Mouse (Mus musculus) hindbrain, embryonic 16.5 days (tissue): Measurements from ENCODE around the gene Rasa2. TPM values are rescaled to one million over a fixed set of nuclear protein-coding genes. Genes with fewer than 3 reads are reported as not detected.
A peak's percentile ranks its signal among the peaks of the same experiment; 100 is the strongest.

ENCODE experiments used
- ATAC-seq: fragments of 200-750 bp; cut with Nextera tagmentation; 2 replicates; pipeline ENCODE4 v1.8.0; 2017; ENCODE audit warnings: moderate TSS enrichment, moderate library complexity
- H3K27ac ChIP-seq: fragments of 300-500 bp; sonication (generic); 2 replicates; pipeline ENCODE4 v1.5.1; 2014; ENCODE audit warnings: low read depth, mild to moderate bottlenecking, control low read depth, low read length, moderate library complexity
- H3K27me3 ChIP-seq: fragments of 300-500 bp; sonication (generic); replicated peaks from 2 replicates; pipeline ENCODE4 v1.6.1; 2014; ENCODE audit warnings: low read length; ENCODE audit not compliant: control insufficient read depth, insufficient read depth
- H3K36me3 ChIP-seq: fragments of 300-500 bp; sonication (generic); 2 replicates; pipeline ENCODE4 v1.6.1; 2014; ENCODE audit warnings: mild to moderate bottlenecking, low read length, moderate library complexity, mixed read lengths; ENCODE audit not compliant: control insufficient read depth, insufficient read depth
- H3K4me1 ChIP-seq: fragments of 300-500 bp; sonication (generic); 2 replicates; pipeline ENCODE4 v1.6.1; 2014; ENCODE audit warnings: low read depth, low read length; ENCODE audit not compliant: control insufficient read depth, insufficient read depth
- H3K4me2 ChIP-seq: fragments of 300-500 bp; sonication (generic); 2 replicates; pipeline ENCODE4 v1.6.1; 2014; ENCODE audit warnings: mild to moderate bottlenecking, low read length, control low read depth, moderate library complexity
- H3K4me3 ChIP-seq: fragments of 300-500 bp; sonication (generic); 2 replicates; pipeline ENCODE4 v1.5.1; 2014; ENCODE audit warnings: mild to moderate bottlenecking, low read length, control low read depth, moderate library complexity
- H3K9ac ChIP-seq: fragments of 300-500 bp; sonication (generic); 2 replicates; pipeline ENCODE4 v1.6.1; 2014; ENCODE audit warnings: low read depth, mild to moderate bottlenecking, control low read depth, low read length, moderate library complexity
- H3K9me3 ChIP-seq: fragments of 300-500 bp; sonication (generic); 2 replicates; pipeline ENCODE4 v1.6.1; 2014; ENCODE audit warnings: mild to moderate bottlenecking, low read length, moderate library complexity; ENCODE audit not compliant: control insufficient read depth
- WGBS: fragments of 180-500 bp; shearing (Covaris S2); extraction: QIAGEN DNeasy Blood & Tissue Kit; methylation state at CpG from one replicate; pipeline ENCODE4 v1.1.7; 2014; 5-methylcytosine and 5-hydroxymethylcytosine counted together
- polyA plus RNA-seq: library from polyadenylated mRNA; unstranded; fragments of >200 nt; fragmentation: Nextera tagmentation; extraction: Ambion mirVana; gene quantifications from 2 replicates; pipeline ENCODE4 v1.2.1, GENCODE M21; 2015

The Rasa2 gene
- polyA plus RNA-seq, 1 experiment from 2014 or later = 17.8 TPM

- Histone ChIP-seq H3K9me3 (no peaks in the 10 kb centered on the region), H3K9ac (no peak overlapping the region), H3K36me3 (no peaks in the 10 kb centered on the region), H3K4me1 (peaks cover 6% of the 10 kb centered on the region), H3K27me3 (no peaks in the 10 kb centered on the region), H3K27ac (no peak overlapping the region), H3K4me2 (no peak overlapping the region), H3K4me3 (no peak overlapping the region)
- WGBS = 88% methylated on average over 2 of the region's 2 CpGs
- ATAC-seq = no peak
Observed at GRCm38 (mm10) chr9:96633771-96634170, 2.4 kb upstream of the Rasa2 start.

GRCm38 (mm10) chr9:96632756-96633155 lies 1.3 kb upstream of the Rasa2 start:
- Histone ChIP-seq H3K27ac (no peak overlapping the region), H3K9me3 (no peaks in the 10 kb centered on the region), H3K4me2 (no peak overlapping the region), H3K27me3 (no peaks in the 10 kb centered on the region), H3K9ac (no peak overlapping the region), H3K4me3 (no peak overlapping the region), H3K4me1 (peaks cover 6% of the 10 kb centered on the region), H3K36me3 (no peaks in the 10 kb centered on the region)
- ATAC-seq = no peak
- 53% methylated on average over 7 of the region's 7 CpGs for WGBS

GRCm38 (mm10) chr9:96632073-96632690 lies 765 bp upstream of the Rasa2 start:
- Histone ChIP-seq H3K4me1 (peaks cover 8% of the 10 kb centered on the region), H3K9me3 (no peaks in the 10 kb centered on the region), H3K36me3 (no peaks in the 10 kb centered on the region), H3K27me3 (no peaks in the 10 kb centered on the region), H3K4me3 (no peak overlapping the region), H3K4me2 (peak overlapping the region; percentile 73), H3K9ac (no peak overlapping the region), H3K27ac (no peak overlapping the region)
- no peak for ATAC-seq
- 69% methylated on average over 6 of the region's 6 CpGs for WGBS

- H3K4me2 ChIP-seq = peak overlapping the region; percentile 73
- no peaks in the 10 kb centered on the region for H3K36me3 ChIP-seq
- H3K9ac ChIP-seq = peak overlapping the region; percentile 99
- peak overlapping the region; percentile 94 for H3K27ac ChIP-seq
- peak overlapping the region; percentile 95 for H3K4me3 ChIP-seq
- 2% methylated on average over 41 of the region's 105 CpGs for WGBS
- peak; percentile 81 for ATAC-seq
- H3K4me1 ChIP-seq = peaks cover 8% of the 10 kb centered on the region
- no peaks in the 10 kb centered on the region for H3K9me3 ChIP-seq
- H3K27me3 ChIP-seq = no peaks in the 10 kb centered on the region
Observed at GRCm38 (mm10) chr9:96630571-96631388, 637 bp downstream of the Rasa2 start.

GRCm38 (mm10) chr9:96629151-96629550 lies 2.3 kb downstream of the Rasa2 start:
- Histone ChIP-seq H3K36me3 (no peaks in the 10 kb centered on the region), H3K4me3 (no peak overlapping the region), H3K9me3 (no peaks in the 10 kb centered on the region), H3K4me2 (no peak overlapping the region), H3K9ac (no peak overlapping the region), H3K27me3 (no peaks in the 10 kb centered on the region), H3K27ac (no peak overlapping the region), H3K4me1 (peaks cover 8% of the 10 kb centered on the region)
- 71% methylated on average over 4 of the region's 4 CpGs for WGBS
- ATAC-seq = no peak

- H3K9ac ChIP-seq = no peak overlapping the region
- peaks cover 8% of the 10 kb centered on the region for H3K4me1 ChIP-seq
- H3K9me3 ChIP-seq = no peaks in the 10 kb centered on the region
- no peak overlapping the region for H3K4me3 ChIP-seq
- no peaks in the 10 kb centered on the region for H3K36me3 ChIP-seq
- 55% methylated on average over 5 of the region's 5 CpGs for WGBS
- ATAC-seq = no peak
- H3K27ac ChIP-seq = no peak overlapping the region
- H3K4me2 ChIP-seq = no peak overlapping the region
- H3K27me3 ChIP-seq = no peaks in the 10 kb centered on the region
Observed at GRCm38 (mm10) chr9:96627557-96628085, 3.8 kb downstream of the Rasa2 start.

- Histone ChIP-seq H3K9me3 (no peaks in the 10 kb centered on the region), H3K4me2 (no peak overlapping the region), H3K4me1 (peaks cover 8% of the 10 kb centered on the region), H3K27ac (no peak overlapping the region), H3K36me3 (no peaks in the 10 kb centered on the region), H3K4me3 (no peak overlapping the region), H3K27me3 (no peaks in the 10 kb centered on the region), H3K9ac (no peak overlapping the region)
- WGBS = 77% methylated on average over 1 of the region's 1 CpGs
- ATAC-seq = no peak
Observed at GRCm38 (mm10) chr9:96627042-96627441, 4.4 kb downstream of the Rasa2 start.

- Histone ChIP-seq H3K9me3 (no peaks in the 10 kb centered on the region), H3K4me1 (no peaks in the 10 kb centered on the region), H3K27me3 (no peaks in the 10 kb centered on the region), H3K4me2 (no peak overlapping the region), H3K27ac (no peak overlapping the region), H3K36me3 (no peaks in the 10 kb centered on the region), H3K4me3 (no peak overlapping the region), H3K9ac (no peak overlapping the region)
- no peak for ATAC-seq
- 86% methylated on average over 4 of the region's 4 CpGs for WGBS
Observed at GRCm38 (mm10) chr9:96618448-96619176, 12.8 kb downstream of the Rasa2 start.

- H3K27ac ChIP-seq = no peak overlapping the region
- H3K36me3 ChIP-seq = peaks cover 9% of the 10 kb centered on the region
- H3K4me2 ChIP-seq = no peak overlapping the region
- H3K9ac ChIP-seq = no peak overlapping the region
- H3K27me3 ChIP-seq = no peaks in the 10 kb centered on the region
- WGBS = 89% methylated on average over 3 of the region's 3 CpGs
- no peak overlapping the region for H3K4me3 ChIP-seq
- H3K4me1 ChIP-seq = no peaks in the 10 kb centered on the region
- no peak for ATAC-seq
- no peaks in the 10 kb centered on the region for H3K9me3 ChIP-seq
Observed at GRCm38 (mm10) chr9:96612297-96612696, 19.1 kb downstream of the Rasa2 start.
